Mouse (Mus musculus): ENCODE results near the gene Cyp2d10. TPM values are rescaled to one million over a fixed set of nuclear protein-coding genes. Genes with fewer than 3 reads are reported as not detected.
A peak's percentile ranks its signal among the peaks of the same experiment; 100 is the strongest.
"Not testable (repeated sequence)": the region's sequence is repeated elsewhere in the genome, so short reads cannot be mapped to it uniquely, and the experiment has no call there.

Gene Cyp2d10
- polyA plus RNA-seq, 1 experiment = not detected

GRCm38 (mm10) chr15:82402106-82402505, 4.9 kb downstream of the Cyp2d10 start:
- Histone ChIP-seq H3K27ac (ENCODE audit: insufficient read depth, low read length) (no peak overlapping the region), H3K4me1 (ENCODE audit: control insufficient read depth, insufficient read depth, low read length) (no peaks in the 10 kb centered on the region), H3K4me3 (ENCODE audit: insufficient read depth, low read length) (no peak overlapping the region)
- TF ChIP-seq POLR2A (IDR thresholded peaks at IDR 0.05; ENCODE audit: low read depth, low read length) (no peak), CTCF (IDR thresholded peaks at IDR 0.05; ENCODE audit: borderline replicate concordance, insufficient read depth, low read length) (no peak)

GRCm38 (mm10) chr15:82401516-82401915, 5.5 kb downstream of the Cyp2d10 start:
- Histone ChIP-seq H3K4me3 (ENCODE audit: insufficient read depth, low read length) (no peak overlapping the region), H3K4me1 (ENCODE audit: control insufficient read depth, insufficient read depth, low read length) (no peaks in the 10 kb centered on the region), H3K27ac (ENCODE audit: insufficient read depth, low read length) (no peak overlapping the region)
- TF ChIP-seq POLR2A (IDR thresholded peaks at IDR 0.05; ENCODE audit: low read depth, low read length) = no peak
- TF ChIP-seq CTCF (IDR thresholded peaks at IDR 0.05; ENCODE audit: borderline replicate concordance, insufficient read depth, low read length) = no peak

- not testable (repeated sequence) for H3K4me1 ChIP-seq (ENCODE audit: control insufficient read depth, insufficient read depth, low read length); H3K27ac ChIP-seq (ENCODE audit: insufficient read depth, low read length); H3K4me3 ChIP-seq (ENCODE audit: insufficient read depth, low read length)
These were observed 11.0 kb downstream of the Cyp2d10 start for GRCm38 (mm10) chr15:82395955-82396354.

- H3K4me1 ChIP-seq (ENCODE audit: control insufficient read depth, insufficient read depth, low read length); H3K27ac ChIP-seq (ENCODE audit: insufficient read depth, low read length); H3K4me3 ChIP-seq (ENCODE audit: insufficient read depth, low read length): not testable (repeated sequence)
These were observed 13.1 kb downstream of the Cyp2d10 start, which contains the start of gene Cyp2d11 for GRCm38 (mm10) chr15:82393922-82394321. Cyp2d11 (minus strand) TSS chr15:82394022.

- not testable (repeated sequence) for H3K4me1 ChIP-seq (ENCODE audit: control insufficient read depth, insufficient read depth, low read length); H3K4me3 ChIP-seq (ENCODE audit: insufficient read depth, low read length); H3K27ac ChIP-seq (ENCODE audit: insufficient read depth, low read length)
These were observed 17.1 kb downstream of the Cyp2d10 start for GRCm38 (mm10) chr15:82389916-82390315.

GRCm38 (mm10) chr15:82385729-82386128, 21.3 kb downstream of the Cyp2d10 start:
- Histone ChIP-seq H3K4me1 (ENCODE audit: control insufficient read depth, insufficient read depth, low read length) (no peaks in the 10 kb centered on the region), H3K27ac (ENCODE audit: insufficient read depth, low read length) (no peak overlapping the region), H3K4me3 (ENCODE audit: insufficient read depth, low read length) (no peak overlapping the region)
- no peak for TF ChIP-seq POLR2A (IDR thresholded peaks at IDR 0.05; ENCODE audit: low read depth, low read length)
- no peak for TF ChIP-seq CTCF (IDR thresholded peaks at IDR 0.05; ENCODE audit: borderline replicate concordance, insufficient read depth, low read length)

GRCm38 (mm10) chr15:82382441-82382840, 24.6 kb downstream of the Cyp2d10 start:
- Histone ChIP-seq H3K4me3 (ENCODE audit: insufficient read depth, low read length) (no peak overlapping the region), H3K4me1 (ENCODE audit: control insufficient read depth, insufficient read depth, low read length) (no peaks in the 10 kb centered on the region), H3K27ac (ENCODE audit: insufficient read depth, low read length) (no peak overlapping the region)
- TF ChIP-seq CTCF (IDR thresholded peaks at IDR 0.05; ENCODE audit: borderline replicate concordance, insufficient read depth, low read length) (no peak), POLR2A (IDR thresholded peaks at IDR 0.05; ENCODE audit: low read depth, low read length) (no peak)

GRCm38 (mm10) chr15:82380714-82381062, 26.3 kb downstream of the Cyp2d10 start:
- Histone ChIP-seq H3K4me1 (ENCODE audit: control insufficient read depth, insufficient read depth, low read length) (0 out of 2 replicates have a peak, but pooled peaks cover 4% of the 10 kb centered on the region), H3K27ac (ENCODE audit: insufficient read depth, low read length) (no peak overlapping the region), H3K4me3 (ENCODE audit: insufficient read depth, low read length) (peak overlapping the region; percentile 15; the same call in 1 of the 2 replicates)
- TF ChIP-seq POLR2A (IDR thresholded peaks at IDR 0.05; ENCODE audit: low read depth, low read length) = no peak
- no peak for TF ChIP-seq CTCF (IDR thresholded peaks at IDR 0.05; ENCODE audit: borderline replicate concordance, insufficient read depth, low read length)

- H3K4me3 ChIP-seq (ENCODE audit: insufficient read depth, low read length) = peak within 1 kb of the TSS; percentile 46
- TF ChIP-seq CTCF (IDR thresholded peaks at IDR 0.05; ENCODE audit: borderline replicate concordance, insufficient read depth, low read length) (no peak), POLR2A (IDR thresholded peaks at IDR 0.05; ENCODE audit: low read depth, low read length) (peak; percentile 41; the same call in 1 of the 2 replicates)
- 0 out of 2 replicates have a peak, but pooled peaks cover 4% of the 10 kb centered on the region for H3K4me1 ChIP-seq (ENCODE audit: control insufficient read depth, insufficient read depth, low read length)
- no peak within 1 kb of the TSS for H3K27ac ChIP-seq (ENCODE audit: insufficient read depth, low read length)
These were observed 26.9 kb downstream of the Cyp2d10 start, which contains the start of gene Cyp2d22 for GRCm38 (mm10) chr15:82379871-82380713. Cyp2d22 (minus strand) TSS chr15:82380260.

- Histone ChIP-seq H3K27ac (ENCODE audit: insufficient read depth, low read length) (no peak overlapping the region), H3K4me3 (ENCODE audit: insufficient read depth, low read length) (peak overlapping the region; percentile 46), H3K4me1 (ENCODE audit: control insufficient read depth, insufficient read depth, low read length) (0 out of 2 replicates have a peak, but pooled peaks cover 4% of the 10 kb centered on the region)
- no peak for TF ChIP-seq POLR2A (IDR thresholded peaks at IDR 0.05; ENCODE audit: low read depth, low read length)
- TF ChIP-seq CTCF (IDR thresholded peaks at IDR 0.05; ENCODE audit: borderline replicate concordance, insufficient read depth, low read length) = no peak
These were observed 27.5 kb downstream of the Cyp2d10 start for GRCm38 (mm10) chr15:82379511-82379870.

Measured in embryonic fibroblast, embryonic 13.5 days (primary cell).